Mouse (Mus musculus): ENCODE data around the gene Lhpp. TPM values are rescaled to one million over a fixed set of nuclear protein-coding genes. Genes with fewer than 3 reads are reported as not detected.
A peak's percentile ranks its signal among the peaks of the same experiment; 100 is the strongest.
"Not testable (repeated sequence)": the region's sequence is repeated elsewhere in the genome, so short reads cannot be mapped to it uniquely, and the experiment has no call there.

The Lhpp gene
- polyA plus RNA-seq, 1 experiment from 2014 or later: 17.4 TPM

- ATAC-seq (ENCODE audit: insufficient number of reproducible peaks, low FRiP score, low TSS enrichment, low read depth): no peak
- peaks cover 39% of the 10 kb centered on the region for H3K4me1 ChIP-seq
- no peak overlapping the region for H3K4me2 ChIP-seq (replicated peaks)
- WGBS: 76% methylated on average over 3 of the region's 3 CpGs
- H3K27me3 ChIP-seq: no peaks in the 10 kb centered on the region
- H3K27ac ChIP-seq (replicated peaks): no peak overlapping the region
- no peaks in the 10 kb centered on the region for H3K36me3 ChIP-seq
- no peak overlapping the region for H3K9ac ChIP-seq
- no peaks in the 10 kb centered on the region for H3K9me3 ChIP-seq (replicated peaks)
- no peak overlapping the region for H3K4me3 ChIP-seq (replicated peaks)
Measured at GRCm38 (mm10) chr7:132654412-132654811, 44.0 kb downstream of the Lhpp start.

GRCm38 (mm10) chr7:132656075-132656474, 45.6 kb downstream of the Lhpp start:
- WGBS: 14% methylated on average over 9 of the region's 9 CpGs
- Histone ChIP-seq H3K9me3 (replicated peaks) (no peaks in the 10 kb centered on the region), H3K4me2 (replicated peaks) (peak overlapping the region; percentile 17; the same call in 1 of the 2 replicates), H3K4me3 (replicated peaks) (no peak overlapping the region), H3K9ac (no peak overlapping the region), H3K27ac (replicated peaks) (peak overlapping the region; percentile 67), H3K4me1 (peaks cover 52% of the 10 kb centered on the region), H3K36me3 (no peaks in the 10 kb centered on the region), H3K27me3 (no peaks in the 10 kb centered on the region)
- peak; percentile 46; the same call in 1 of the 2 replicates for ATAC-seq (ENCODE audit: insufficient number of reproducible peaks, low FRiP score, low TSS enrichment, low read depth)

- Histone ChIP-seq H3K4me1 (peaks cover 52% of the 10 kb centered on the region), H3K9ac (no peak overlapping the region)
Measured at GRCm38 (mm10) chr7:132656548-132656947, 46.1 kb downstream of the Lhpp start.

GRCm38 (mm10) chr7:132657371-132658057, 47.1 kb downstream of the Lhpp start:
- Histone ChIP-seq H3K4me1 (peaks cover 52% of the 10 kb centered on the region), H3K27ac (replicated peaks) (peak overlapping the region; percentile 84), H3K4me3 (replicated peaks) (no peak overlapping the region), H3K27me3 (no peaks in the 10 kb centered on the region), H3K36me3 (no peaks in the 10 kb centered on the region), H3K9me3 (replicated peaks) (no peaks in the 10 kb centered on the region), H3K9ac (no peak overlapping the region), H3K4me2 (replicated peaks) (0 out of 2 replicates have a peak overlapping the region, but pooled peaks have one; percentile 25)
- no peak for ATAC-seq (ENCODE audit: insufficient number of reproducible peaks, low FRiP score, low TSS enrichment, low read depth)
- 34% methylated on average over 14 of the region's 14 CpGs for WGBS

More at GRCm38 (mm10) chr7:132656548-132656947, 46.1 kb downstream of the Lhpp start:
- Histone ChIP-seq H3K4me2 (replicated peaks) (peak overlapping the region; percentile 17; the same call in 1 of the 2 replicates), H3K36me3 (no peaks in the 10 kb centered on the region), H3K27me3 (no peaks in the 10 kb centered on the region), H3K9me3 (replicated peaks) (no peaks in the 10 kb centered on the region), H3K27ac (replicated peaks) (peak overlapping the region; percentile 67), H3K4me3 (replicated peaks) (no peak overlapping the region)
- peak; percentile 45; the same call in 1 of the 2 replicates for ATAC-seq (ENCODE audit: insufficient number of reproducible peaks, low FRiP score, low TSS enrichment, low read depth)
- 0% methylated on average over 3 of the region's 3 CpGs for WGBS

- Histone ChIP-seq H3K9ac (no peak overlapping the region), H3K27me3 (no peaks in the 10 kb centered on the region), H3K36me3 (no peaks in the 10 kb centered on the region), H3K4me2 (replicated peaks) (peak overlapping the region; percentile 25; the same call in 1 of the 2 replicates), H3K4me1 (peaks cover 52% of the 10 kb centered on the region), H3K27ac (replicated peaks) (peak overlapping the region; percentile 84), H3K9me3 (replicated peaks) (no peaks in the 10 kb centered on the region), H3K4me3 (replicated peaks) (no peak overlapping the region)
- ATAC-seq (ENCODE audit: insufficient number of reproducible peaks, low FRiP score, low TSS enrichment, low read depth): no peak
- 8% methylated on average over 9 of the region's 9 CpGs for WGBS
Measured at GRCm38 (mm10) chr7:132658058-132658450, 47.6 kb downstream of the Lhpp start.

GRCm38 (mm10) chr7:132658688-132659087, 48.2 kb downstream of the Lhpp start:
- Histone ChIP-seq H3K9me3 (replicated peaks) (no peaks in the 10 kb centered on the region), H3K27me3 (no peaks in the 10 kb centered on the region), H3K27ac (replicated peaks) (peak overlapping the region; percentile 84), H3K9ac (no peak overlapping the region), H3K4me2 (replicated peaks) (no peak overlapping the region; the same call in 1 of the 2 replicates), H3K4me1 (peaks cover 52% of the 10 kb centered on the region), H3K36me3 (no peaks in the 10 kb centered on the region), H3K4me3 (replicated peaks) (no peak overlapping the region)
- 71% methylated on average over 5 of the region's 5 CpGs for WGBS
- no peak for ATAC-seq (ENCODE audit: insufficient number of reproducible peaks, low FRiP score, low TSS enrichment, low read depth)

- H3K27ac ChIP-seq (replicated peaks): no peak overlapping the region
- H3K4me1 ChIP-seq: peaks cover 52% of the 10 kb centered on the region
Measured at GRCm38 (mm10) chr7:132659633-132660032, 49.2 kb downstream of the Lhpp start.

GRCm38 (mm10) chr7:132662831-132663230, 52.4 kb downstream of the Lhpp start:
- not testable (repeated sequence) for H3K4me3 ChIP-seq (replicated peaks); H3K9ac ChIP-seq; H3K4me2 ChIP-seq (replicated peaks); H3K36me3 ChIP-seq; H3K27ac ChIP-seq (replicated peaks); H3K27me3 ChIP-seq; H3K9me3 ChIP-seq (replicated peaks); ATAC-seq (ENCODE audit: insufficient number of reproducible peaks, low FRiP score, low TSS enrichment, low read depth)
- 68% methylated on average over 6 of the region's 6 CpGs for WGBS
- H3K4me1 ChIP-seq: peaks cover 29% of the 10 kb centered on the region

More at GRCm38 (mm10) chr7:132659633-132660032, 49.2 kb downstream of the Lhpp start:
- no peaks in the 10 kb centered on the region for H3K27me3 ChIP-seq
- no peaks in the 10 kb centered on the region for H3K9me3 ChIP-seq (replicated peaks)
- ATAC-seq (ENCODE audit: insufficient number of reproducible peaks, low FRiP score, low TSS enrichment, low read depth): no peak
- WGBS: 64% methylated on average over 7 of the region's 7 CpGs
- H3K36me3 ChIP-seq: no peaks in the 10 kb centered on the region
- H3K4me2 ChIP-seq (replicated peaks): no peak overlapping the region
- H3K4me3 ChIP-seq (replicated peaks): no peak overlapping the region
- H3K9ac ChIP-seq: no peak overlapping the region

- Histone ChIP-seq H3K27me3 (no peaks in the 10 kb centered on the region), H3K4me2 (replicated peaks) (no peak overlapping the region), H3K9me3 (replicated peaks) (no peaks in the 10 kb centered on the region), H3K4me1 (peaks cover 9% of the 10 kb centered on the region), H3K27ac (replicated peaks) (no peak overlapping the region), H3K9ac (no peak overlapping the region), H3K4me3 (replicated peaks) (no peak overlapping the region), H3K36me3 (no peaks in the 10 kb centered on the region)
- 74% methylated on average over 6 of the region's 6 CpGs for WGBS
- no peak for ATAC-seq (ENCODE audit: insufficient number of reproducible peaks, low FRiP score, low TSS enrichment, low read depth)
Measured at GRCm38 (mm10) chr7:132664815-132665214, 54.4 kb downstream of the Lhpp start.

GRCm38 (mm10) chr7:132665664-132666382, 55.4 kb downstream of the Lhpp start:
- H3K4me3 ChIP-seq (replicated peaks): no peak overlapping the region
- H3K27ac ChIP-seq (replicated peaks): no peak overlapping the region
- ATAC-seq (ENCODE audit: insufficient number of reproducible peaks, low FRiP score, low TSS enrichment, low read depth): no peak
- H3K9me3 ChIP-seq (replicated peaks): no peaks in the 10 kb centered on the region
- H3K4me1 ChIP-seq: peaks cover 1% of the 10 kb centered on the region; the same call in 1 of the 2 replicates
- H3K36me3 ChIP-seq: no peaks in the 10 kb centered on the region
- WGBS: 41% methylated on average over 8 of the region's 8 CpGs
- H3K27me3 ChIP-seq: no peaks in the 10 kb centered on the region
- H3K4me2 ChIP-seq (replicated peaks): no peak overlapping the region
- H3K9ac ChIP-seq: no peak overlapping the region

GRCm38 (mm10) chr7:132666516-132666915, 56.1 kb downstream of the Lhpp start:
- no peak overlapping the region for H3K9ac ChIP-seq
- no peaks in the 10 kb centered on the region for H3K4me1 ChIP-seq
- H3K4me3 ChIP-seq (replicated peaks): no peak overlapping the region
- no peak overlapping the region for H3K27ac ChIP-seq (replicated peaks)
- H3K4me2 ChIP-seq (replicated peaks): no peak overlapping the region
- no peaks in the 10 kb centered on the region for H3K36me3 ChIP-seq
- WGBS: 70% methylated on average over 4 of the region's 4 CpGs
- no peaks in the 10 kb centered on the region for H3K27me3 ChIP-seq
- no peaks in the 10 kb centered on the region for H3K9me3 ChIP-seq (replicated peaks)
- ATAC-seq (ENCODE audit: insufficient number of reproducible peaks, low FRiP score, low TSS enrichment, low read depth): no peak

Measured in embryonic facial prominence, embryonic 15.5 days (tissue).